Mouse (Mus musculus) heart, adult 2 months (tissue): ENCODE measurements at regions not wholly inside any gene's neighbourhood (a gene's known extent, or its start where the extent isn't known, plus 50 kb on each side); places are given as distances from the start of the nearest gene placed in this dataset.

Source experiments
- CTCF ChIP-seq: fragments of 200-600 bp; IDR thresholded peaks from 2 replicates; pipeline ENCODE4 v1.8.1; 2022; ENCODE audit warnings: antibody characterized with exemption, mild to moderate bottlenecking, moderate library complexity
- POLR2A ChIP-seq: fragments of 200-500 bp; IDR thresholded peaks from 2 replicates; pipeline ENCODE4 v1.6.1; 2011; ENCODE audit warnings: mild to moderate bottlenecking, low read depth, low read length, control low read depth; ENCODE audit not compliant: insufficient read depth

GRCm38 (mm10) chr6:31285981-31286737 lies 112.4 kb upstream of the Mkln1 start:
- TF ChIP-seq POLR2A, result no peak
- TF ChIP-seq CTCF, result no peak
